Mouse (Mus musculus): ENCODE measurements around the gene Ppt1.

Gene Ppt1

GRCm38 (mm10) chr4:122870741-122871140 lies 34.7 kb downstream of the Ppt1 start:
- peak; percentile 56 for DNase-seq (ENCODE audit: low spot score)

- DNase-seq (ENCODE audit: low spot score) = no peak
Observed at GRCm38 (mm10) chr4:122871269-122871668, 35.2 kb downstream of the Ppt1 start.

- no peak for DNase-seq (ENCODE audit: low spot score)
Observed at GRCm38 (mm10) chr4:122871989-122872388, 35.9 kb downstream of the Ppt1 start.

- DNase-seq (ENCODE audit: low spot score) = no peak
Observed at GRCm38 (mm10) chr4:122873003-122873402, 37.0 kb downstream of the Ppt1 start.

- DNase-seq (ENCODE audit: low spot score) = no peak
Observed at GRCm38 (mm10) chr4:122873512-122873911, 37.5 kb downstream of the Ppt1 start.

GRCm38 (mm10) chr4:122878333-122879070 lies 42.5 kb downstream of the Ppt1 start:
- no peak for DNase-seq (ENCODE audit: low spot score)

- no peak for DNase-seq (ENCODE audit: low spot score)
Observed at GRCm38 (mm10) chr4:122882544-122882943, 46.5 kb downstream of the Ppt1 start.

- no peak for DNase-seq (ENCODE audit: low spot score)
Observed at GRCm38 (mm10) chr4:122883294-122883693, 47.3 kb downstream of the Ppt1 start.

GRCm38 (mm10) chr4:122884051-122884450 lies 48.0 kb downstream of the Ppt1 start:
- no peak for DNase-seq (ENCODE audit: low spot score)

GRCm38 (mm10) chr4:122884481-122885340 lies 48.7 kb downstream of the Ppt1 start:
- DNase-seq (ENCODE audit: low spot score) = no peak

- peak; percentile 99 for DNase-seq (ENCODE audit: low spot score)
Observed at GRCm38 (mm10) chr4:122885768-122886578, 49.9 kb downstream of the Ppt1 start, which contains the start of gene Cap1. Cap1 (minus strand) TSS chr4:122886056.

GRCm38 (mm10) chr4:122886579-122887254 lies 50.7 kb downstream of the Ppt1 start:
- no peak for DNase-seq (ENCODE audit: low spot score)

GRCm38 (mm10) chr4:122887336-122887735 lies 51.3 kb downstream of the Ppt1 start:
- no peak for DNase-seq (ENCODE audit: low spot score)

GRCm38 (mm10) chr4:122890881-122891481 lies 54.9 kb downstream of the Ppt1 start:
- peak; percentile 91 for DNase-seq (ENCODE audit: low spot score)

GRCm38 (mm10) chr4:122891597-122891996 lies 55.6 kb downstream of the Ppt1 start:
- DNase-seq (ENCODE audit: low spot score) = no peak

GRCm38 (mm10) chr4:122892157-122892556 lies 56.1 kb downstream of the Ppt1 start:
- peak; percentile 51 for DNase-seq (ENCODE audit: low spot score)

- no peak for DNase-seq (ENCODE audit: low spot score)
Observed at GRCm38 (mm10) chr4:122897750-122898149, 61.7 kb downstream of the Ppt1 start.

GRCm38 (mm10) chr4:122898313-122898712 lies 62.3 kb downstream of the Ppt1 start:
- DNase-seq (ENCODE audit: low spot score) = peak; percentile 84

GRCm38 (mm10) chr4:122902156-122902555 lies 66.1 kb downstream of the Ppt1 start:
- DNase-seq (ENCODE audit: low spot score) = peak; percentile 50

- no peak for DNase-seq (ENCODE audit: low spot score)
Observed at GRCm38 (mm10) chr4:122903709-122904108, 67.7 kb downstream of the Ppt1 start.

GRCm38 (mm10) chr4:122905359-122905758 lies 69.3 kb downstream of the Ppt1 start:
- DNase-seq (ENCODE audit: low spot score) = no peak

Measured in layer of hippocampus, adult 11-12 months (tissue).